Mouse (Mus musculus) heart, embryonic 15.5 days (tissue): Measurements from ENCODE around the gene Trim7. TPM values are rescaled to one million over a fixed set of nuclear protein-coding genes. Genes with fewer than 3 reads are reported as not detected.
"Not testable (repeated sequence)": the region's sequence is repeated elsewhere in the genome, so short reads cannot be mapped to it uniquely, and the experiment has no call there.

Experiments
- ATAC-seq: fragments of 200-750 bp; cut with Nextera tagmentation; replicated peaks from 2 replicates; pipeline ENCODE4 v1.8.0; 2017; ENCODE audit warnings: low read depth, moderate TSS enrichment; ENCODE audit not compliant: insufficient number of reproducible peaks, insufficient read depth, low FRiP score
- H3K27ac ChIP-seq: fragments of 300-500 bp; sonication (generic); 2 replicates; pipeline ENCODE4 v1.5.1; 2015; ENCODE audit warnings: mild to moderate bottlenecking, inconsistent platforms
- H3K27me3 ChIP-seq: fragments of 300-500 bp; sonication (generic); 2 replicates; pipeline ENCODE4 v1.6.1; 2015; ENCODE audit warnings: inconsistent platforms
- H3K36me3 ChIP-seq: fragments of 300-500 bp; sonication (generic); 2 replicates; pipeline ENCODE4 v1.6.1; 2015; ENCODE audit warnings: mild to moderate bottlenecking, inconsistent platforms
- H3K4me1 ChIP-seq: fragments of 300-500 bp; sonication (generic); replicated peaks from 2 replicates; pipeline ENCODE4 v1.6.1; 2015; ENCODE audit warnings: inconsistent platforms
- H3K4me2 ChIP-seq: fragments of 300-500 bp; sonication (generic); 2 replicates; pipeline ENCODE4 v1.6.1; 2015; ENCODE audit warnings: inconsistent platforms, mild to moderate bottlenecking, moderate library complexity
- H3K4me3 ChIP-seq: fragments of 300-500 bp; sonication (generic); 2 replicates; pipeline ENCODE4 v1.5.1; 2015; ENCODE audit warnings: mild to moderate bottlenecking, inconsistent platforms
- H3K9ac ChIP-seq: fragments of 300-500 bp; sonication (generic); 2 replicates; pipeline ENCODE4 v1.6.1; 2015; ENCODE audit warnings: mild to moderate bottlenecking, inconsistent platforms
- H3K9me3 ChIP-seq: fragments of 300-500 bp; sonication (generic); replicated peaks from 2 replicates; pipeline ENCODE4 v1.6.1; 2016; ENCODE audit warnings: inconsistent platforms
- WGBS: fragments of 180-500 bp; shearing (Covaris S2); methylation state at CpG from one replicate; pipeline ENCODE4 v1.1.7; 2015; ENCODE audit warnings: mixed read lengths; 5-methylcytosine and 5-hydroxymethylcytosine counted together
- polyA plus RNA-seq: library from polyadenylated mRNA; unstranded; fragments of >200 nt; fragmentation: Nextera tagmentation; extraction: Ambion mirVana; gene quantifications from 2 replicates; pipeline ENCODE4 v1.2.1, GENCODE M21; 2015

Gene Trim7
- 0.75 and 0.84 TPM in 2 replicates for polyA plus RNA-seq

DNA sequence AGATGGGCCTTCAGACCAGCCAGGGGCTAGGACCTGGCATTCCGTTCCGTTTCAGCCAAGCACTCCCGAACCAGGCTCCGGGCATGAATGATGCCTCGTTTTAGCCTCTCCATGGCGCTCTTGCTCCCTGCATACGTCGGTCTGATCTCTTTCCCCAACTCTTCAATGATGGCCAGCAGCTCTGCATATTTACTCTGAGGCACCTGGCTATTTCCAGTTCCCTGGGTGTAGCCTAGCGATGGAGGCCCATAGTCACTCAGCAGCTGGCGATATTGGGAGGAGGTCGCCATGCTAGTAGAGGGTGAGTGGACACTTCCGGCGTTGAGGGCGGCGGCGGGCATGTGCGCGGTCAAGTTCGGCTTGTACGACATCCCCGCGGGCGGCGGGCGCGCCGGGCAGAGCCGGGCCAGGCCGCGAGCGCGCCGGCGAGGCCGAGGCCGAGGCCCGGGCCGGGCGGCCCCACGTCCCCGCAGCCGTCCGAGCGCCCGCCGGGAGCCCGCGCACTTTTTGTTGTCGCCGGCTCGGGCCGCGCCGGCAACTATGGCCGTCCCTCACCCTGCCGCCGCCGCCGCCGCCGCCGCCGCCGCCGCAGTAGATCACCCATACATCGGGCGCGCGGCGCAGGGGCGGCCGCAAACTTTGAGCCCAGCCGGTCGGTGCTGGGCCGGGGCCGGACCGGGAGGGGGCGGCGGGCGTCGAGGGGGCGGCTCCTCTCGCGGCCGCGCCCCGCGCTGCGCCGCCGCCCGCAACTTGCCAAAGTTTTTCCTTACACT lies at the start of gene Trim7, which contains the start of gene Gm12184:
Trim7 (plus strand) TSS at position 162 of the 773 bp plus-strand sequence.
Gm12184 (minus strand) TSS at position 677 of the 773 bp plus-strand sequence.
- whole genome bisulfite sequencing: under 1% methylated on average over 55 of the region's 92 CpGs
- peak within 1 kb of the TSS; percentile 57 for H3K4me3 ChIP-seq
- not testable (repeated sequence) for H3K27me3 ChIP-seq, H3K9me3 ChIP-seq, H3K36me3 ChIP-seq
- H3K4me1 ChIP-seq: peaks cover 18% of the 10 kb centered on the region
- peak within 1 kb of the TSS; percentile 75 for H3K27ac ChIP-seq
- H3K9ac ChIP-seq: peak within 1 kb of the TSS; percentile 44
- ATAC-seq: peak; percentile 82
- H3K4me2 ChIP-seq: peak within 1 kb of the TSS; percentile 70

DNA sequence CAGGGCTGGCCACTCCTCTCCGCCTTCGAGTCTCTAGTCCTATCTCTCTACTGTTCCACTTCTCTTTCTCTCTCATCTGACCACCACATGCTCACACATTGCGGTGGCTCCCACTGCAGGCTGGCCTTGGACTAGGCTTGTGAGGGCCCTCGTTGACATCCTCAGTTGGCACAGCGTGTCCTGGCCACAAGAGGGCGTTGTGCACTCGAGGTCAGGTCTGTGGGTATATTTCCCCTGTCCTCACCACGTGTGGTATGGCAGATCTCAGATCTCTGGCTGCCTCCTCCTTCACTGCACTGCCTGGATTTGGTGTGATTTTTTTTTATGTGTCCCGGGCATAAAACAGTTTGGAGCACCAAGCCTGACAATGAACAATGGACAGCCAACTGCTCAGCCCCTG lies 49.3 kb upstream of the Trim7 start:
- Histone ChIP-seq H3K27me3 (no peaks in the 10 kb centered on the region), H3K4me2 (no peak overlapping the region), H3K27ac (no peak overlapping the region), H3K4me1 (peaks cover 4% of the 10 kb centered on the region; the same call in 1 of the 2 replicates), H3K36me3 (no peaks in the 10 kb centered on the region), H3K9ac (no peak overlapping the region), H3K9me3 (no peaks in the 10 kb centered on the region), H3K4me3 (no peak overlapping the region)
- 40% methylated on average over 9 of the region's 9 CpGs for WGBS
- no peak for ATAC-seq

DNA sequence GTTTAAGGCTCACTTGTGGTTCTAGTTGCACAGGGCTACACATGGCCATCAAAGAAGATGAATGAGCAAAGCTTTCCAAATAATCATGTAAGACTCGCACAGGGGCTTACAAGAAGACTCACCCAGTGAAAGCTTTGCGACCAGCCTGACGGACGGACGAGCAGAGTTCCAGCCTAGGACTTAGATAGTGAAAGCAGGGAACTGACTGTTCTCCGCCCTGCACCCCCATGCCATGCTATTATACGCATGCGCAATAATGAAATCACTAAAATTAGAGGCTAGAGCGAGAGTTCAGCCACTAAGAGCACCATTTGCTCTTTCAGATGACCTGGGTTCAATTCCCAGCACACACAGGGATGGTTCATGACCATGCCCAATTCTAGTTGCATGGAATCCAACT lies 48.6 kb upstream of the Trim7 start:
- Histone ChIP-seq H3K4me2 (no peak overlapping the region), H3K4me3 (no peak overlapping the region), H3K27ac (no peak overlapping the region), H3K9me3 (no peaks in the 10 kb centered on the region), H3K36me3 (no peaks in the 10 kb centered on the region), H3K4me1 (peaks cover 4% of the 10 kb centered on the region; the same call in 1 of the 2 replicates), H3K27me3 (no peaks in the 10 kb centered on the region), H3K9ac (no peak overlapping the region)
- ATAC-seq: no peak
- WGBS: 89% methylated on average over 9 of the region's 9 CpGs

DNA sequence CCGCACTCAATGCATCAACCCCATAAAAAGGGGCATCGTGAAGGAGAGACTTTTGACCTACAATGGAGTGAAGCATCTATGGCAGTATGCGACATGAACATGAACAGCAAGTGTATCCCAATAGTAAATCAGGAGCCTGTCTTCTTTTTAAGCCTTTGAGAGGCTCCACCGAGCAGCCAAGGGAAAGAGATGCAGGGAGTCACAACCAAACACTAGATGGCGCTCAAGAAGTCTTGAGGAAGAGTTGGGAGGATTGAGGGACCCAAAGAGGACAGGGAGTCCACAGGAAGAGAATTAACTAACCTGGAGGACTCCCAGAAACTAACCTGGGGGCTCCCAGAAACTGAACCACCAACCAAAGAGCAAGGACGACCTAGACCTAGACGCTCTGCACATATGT lies 46.5 kb upstream of the Trim7 start:
- no peak overlapping the region for H3K9ac ChIP-seq
- H3K4me3 ChIP-seq: no peak overlapping the region
- H3K4me1 ChIP-seq: peaks cover 2% of the 10 kb centered on the region; the same call in 1 of the 2 replicates
- no peaks in the 10 kb centered on the region for H3K27me3 ChIP-seq
- no peak overlapping the region for H3K4me2 ChIP-seq
- H3K36me3 ChIP-seq: no peaks in the 10 kb centered on the region
- WGBS: 38% methylated on average over 7 of the region's 7 CpGs
- H3K27ac ChIP-seq: no peak overlapping the region
- no peaks in the 10 kb centered on the region for H3K9me3 ChIP-seq
- ATAC-seq: no peak

DNA sequence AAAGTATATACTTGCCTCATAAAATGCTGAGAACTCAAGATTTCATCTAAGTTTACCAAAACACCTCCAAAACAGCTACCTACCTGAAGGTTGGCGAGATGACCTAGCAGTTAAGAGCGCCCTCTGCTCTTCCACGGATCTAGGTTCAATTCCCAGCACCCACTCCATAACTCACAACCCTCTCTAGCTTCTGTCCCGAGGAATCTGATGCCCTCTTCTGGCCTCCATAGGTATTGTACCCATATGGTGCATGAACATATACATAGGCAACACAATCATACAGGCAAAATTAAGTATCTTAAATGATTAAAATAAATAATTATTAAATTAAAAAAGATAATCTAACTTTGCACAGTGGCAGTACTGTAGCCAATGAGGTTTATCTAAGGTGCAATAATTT lies 43.7 kb upstream of the Trim7 start:
- Histone ChIP-seq H3K4me2 (no peak overlapping the region), H3K9ac (no peak overlapping the region), H3K27ac (no peak overlapping the region), H3K4me3 (no peak overlapping the region), H3K9me3 (no peaks in the 10 kb centered on the region), H3K27me3 (no peaks in the 10 kb centered on the region), H3K4me1 (no peaks in the 10 kb centered on the region), H3K36me3 (no peaks in the 10 kb centered on the region)
- ATAC-seq: no peak
- 82% methylated on average over 4 of the region's 4 CpGs for WGBS

DNA sequence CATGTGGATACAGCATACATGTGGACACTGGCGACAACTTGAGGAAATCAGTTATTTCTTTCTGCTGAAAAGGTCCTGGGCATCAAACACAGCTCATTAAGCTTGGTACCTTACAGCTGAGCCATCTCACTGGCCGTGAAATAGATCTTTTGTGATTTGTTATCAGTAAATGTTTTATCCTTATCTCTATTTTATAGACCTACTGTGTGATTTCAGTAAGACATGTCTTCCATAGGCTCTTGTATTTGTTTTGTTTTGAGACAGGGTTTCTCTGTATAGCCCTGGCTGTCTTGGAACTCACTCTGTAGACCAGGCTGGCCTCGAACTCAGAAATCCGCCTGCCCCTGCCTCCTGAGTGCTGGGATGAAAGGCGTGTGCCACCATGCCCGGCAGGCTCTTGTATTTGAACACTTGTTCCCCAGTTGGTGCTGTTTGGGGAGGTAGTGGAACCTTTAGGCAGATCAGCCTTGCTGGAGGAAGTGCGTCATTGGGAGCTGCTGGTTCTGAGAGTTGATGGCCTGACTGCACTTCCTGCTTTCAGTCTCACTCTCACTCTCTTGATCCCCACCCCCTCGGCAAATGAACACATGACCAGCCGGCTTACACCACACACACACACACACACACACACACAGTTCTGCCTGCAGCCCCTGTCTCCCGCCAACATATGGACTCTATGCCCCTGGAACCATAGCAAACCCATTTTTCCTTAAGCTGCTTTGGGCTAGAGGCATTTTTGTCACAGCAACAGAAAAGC lies 38.3 kb upstream of the Trim7 start:
- Histone ChIP-seq H3K4me1 (peaks cover 8% of the 10 kb centered on the region), H3K4me2 (peak overlapping the region; percentile 75), H3K36me3 (no peaks in the 10 kb centered on the region), H3K9ac (no peak overlapping the region), H3K27ac (no peak overlapping the region), H3K27me3 (no peaks in the 10 kb centered on the region), H3K9me3 (no peaks in the 10 kb centered on the region), H3K4me3 (peak overlapping the region; percentile 51)
- WGBS: 45% methylated on average over 10 of the region's 10 CpGs
- peak; percentile 47 for ATAC-seq

DNA sequence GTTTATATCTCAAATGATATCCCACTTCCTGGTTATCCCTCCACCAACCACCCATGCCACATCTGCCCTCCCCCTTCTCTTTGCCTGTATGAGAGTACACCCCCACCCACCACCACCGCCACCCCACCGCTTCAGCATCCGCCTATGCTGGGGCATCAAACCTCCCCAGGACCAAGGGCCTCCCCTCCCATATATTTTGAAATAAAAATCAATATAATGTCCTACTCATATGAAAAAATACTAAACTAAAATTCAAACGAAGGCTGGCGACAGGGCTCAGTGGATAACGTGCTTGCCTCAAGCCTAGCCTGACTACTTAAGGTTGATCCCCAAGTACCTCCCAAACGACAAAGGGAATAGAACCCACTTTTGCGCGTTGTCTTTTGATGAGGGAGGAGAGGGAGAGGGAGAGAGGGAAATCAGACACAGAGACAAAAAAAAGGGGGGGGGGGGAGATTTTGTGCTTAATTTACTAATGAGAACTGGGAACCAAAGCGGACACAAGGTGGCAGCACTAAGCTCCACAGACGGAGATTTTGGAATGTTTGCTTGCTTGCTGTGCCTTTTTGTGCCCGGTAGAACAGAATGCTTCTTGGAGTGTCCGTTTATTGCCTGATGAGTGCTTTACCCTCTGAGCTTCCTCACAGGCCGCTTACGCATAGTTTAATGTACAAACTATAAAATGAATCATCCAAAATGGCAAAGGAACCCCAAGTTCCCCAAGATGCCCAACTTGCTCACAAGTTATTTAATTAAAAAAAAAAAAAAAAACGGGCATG lies 37.4 kb upstream of the Trim7 start:
- no peak; the same call in 1 of the 2 replicates for ATAC-seq
- Histone ChIP-seq H3K27ac (no peak overlapping the region), H3K27me3 (no peaks in the 10 kb centered on the region), H3K4me2 (peak overlapping the region; percentile 75), H3K9me3 (no peaks in the 10 kb centered on the region), H3K4me3 (peak overlapping the region; percentile 51), H3K4me1 (peaks cover 8% of the 10 kb centered on the region), H3K36me3 (no peaks in the 10 kb centered on the region), H3K9ac (peak overlapping the region; percentile 30)
- WGBS: 9% methylated on average over 16 of the region's 16 CpGs

DNA sequence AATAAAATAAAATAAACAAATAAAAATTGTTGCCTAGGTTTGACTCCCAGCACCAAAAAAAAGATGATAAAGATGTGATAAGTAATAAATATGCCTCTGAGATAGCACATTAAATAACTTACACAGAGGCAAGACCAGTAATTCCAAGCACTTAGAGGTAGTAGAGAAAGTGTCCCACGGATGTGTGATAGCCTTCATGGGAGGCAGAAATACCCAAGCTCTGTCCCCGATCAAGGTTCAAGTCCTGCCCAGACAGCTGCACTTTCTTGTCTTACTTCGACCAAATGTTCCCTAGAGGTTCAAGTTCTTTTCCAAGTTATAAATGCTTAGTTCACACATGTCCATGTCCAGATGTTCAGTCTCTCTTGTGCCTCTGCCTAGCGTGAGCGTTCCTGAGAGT lies 36.7 kb upstream of the Trim7 start:
- Histone ChIP-seq H3K4me2 (no peak overlapping the region), H3K27ac (no peak overlapping the region), H3K27me3 (no peaks in the 10 kb centered on the region), H3K9ac (no peak overlapping the region), H3K36me3 (no peaks in the 10 kb centered on the region), H3K4me3 (no peak overlapping the region), H3K4me1 (peaks cover 8% of the 10 kb centered on the region), H3K9me3 (no peaks in the 10 kb centered on the region)
- 84% methylated on average over 5 of the region's 5 CpGs for WGBS
- no peak for ATAC-seq

DNA sequence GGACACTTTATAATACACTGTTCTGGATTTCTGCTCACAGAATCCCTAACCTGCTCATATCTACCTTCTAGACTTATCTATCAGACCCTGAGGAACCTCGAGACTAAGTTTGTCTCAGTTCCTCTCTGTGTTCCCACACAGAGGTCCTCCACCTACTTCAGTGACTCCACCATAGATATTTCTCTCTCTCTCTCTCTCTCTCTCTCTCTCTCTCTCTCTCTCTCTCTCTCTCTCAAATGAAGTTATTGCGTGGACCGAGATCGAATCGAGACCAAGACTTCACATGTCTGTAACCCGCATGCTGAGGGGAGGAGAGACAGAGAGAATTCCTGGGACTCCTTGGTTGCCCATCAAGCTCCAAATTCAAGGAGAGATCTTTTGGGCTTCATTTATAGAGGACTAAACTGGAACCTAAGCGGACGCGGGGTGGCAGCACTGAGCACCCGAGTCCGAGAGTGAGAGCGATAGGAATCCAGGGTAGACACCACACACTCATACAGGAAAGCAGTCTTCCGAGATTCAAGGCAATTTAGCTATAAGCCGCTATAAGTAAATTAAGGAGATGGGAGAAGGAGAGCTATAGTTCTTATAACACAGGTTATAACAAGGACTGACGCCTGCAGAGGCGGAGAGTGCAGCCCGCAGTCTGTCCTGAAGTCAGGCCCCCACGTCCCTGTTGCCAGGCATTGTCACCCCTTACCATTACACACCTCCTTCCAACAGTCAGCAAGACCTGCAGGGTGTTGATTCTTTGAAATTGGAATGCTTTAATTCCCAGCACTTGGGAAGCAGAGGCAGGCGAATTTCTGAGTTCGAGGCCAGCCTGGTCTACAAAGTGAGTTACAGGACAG lies 35.7 kb upstream of the Trim7 start:
- no peak overlapping the region for H3K27ac ChIP-seq
- WGBS: 15% methylated on average over 20 of the region's 20 CpGs
- peaks cover 8% of the 10 kb centered on the region for H3K4me1 ChIP-seq
- no peaks in the 10 kb centered on the region for H3K9me3 ChIP-seq
- H3K4me2 ChIP-seq: peak overlapping the region; percentile 55
- no peaks in the 10 kb centered on the region for H3K36me3 ChIP-seq
- H3K9ac ChIP-seq: peak overlapping the region; percentile 20; the same call in 1 of the 2 replicates
- no peaks in the 10 kb centered on the region for H3K27me3 ChIP-seq
- peak; percentile 50; the same call in 1 of the 2 replicates for ATAC-seq
- H3K4me3 ChIP-seq: peak overlapping the region; percentile 30

DNA sequence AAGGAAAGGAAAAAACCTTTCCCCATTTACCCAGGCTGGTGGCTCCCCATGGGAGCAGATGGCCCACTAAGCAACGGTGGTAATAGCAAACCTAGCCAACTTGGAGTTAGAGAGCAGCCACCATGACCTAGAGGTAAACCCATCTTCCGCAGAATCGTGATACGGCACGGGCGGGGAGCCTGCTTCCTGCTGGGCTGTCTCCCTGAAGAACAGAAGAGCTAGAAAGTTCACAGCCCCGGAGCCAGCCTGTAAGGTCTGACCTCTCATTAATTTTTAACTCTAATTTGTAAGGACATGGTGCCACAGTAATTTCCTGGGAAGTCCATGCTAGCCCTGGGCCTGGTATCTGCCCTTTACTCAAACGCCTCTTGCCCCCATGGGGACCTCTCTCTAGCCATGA lies 35.0 kb upstream of the Trim7 start:
- no peaks in the 10 kb centered on the region for H3K27me3 ChIP-seq
- no peak overlapping the region for H3K27ac ChIP-seq
- no peak for ATAC-seq
- WGBS: 50% methylated on average over 8 of the region's 8 CpGs
- no peaks in the 10 kb centered on the region for H3K9me3 ChIP-seq
- no peak overlapping the region for H3K9ac ChIP-seq
- no peaks in the 10 kb centered on the region for H3K36me3 ChIP-seq
- H3K4me3 ChIP-seq: no peak overlapping the region
- peaks cover 8% of the 10 kb centered on the region for H3K4me1 ChIP-seq
- H3K4me2 ChIP-seq: no peak overlapping the region
